Mouse (Mus musculus) bone marrow macrophage, adult 2 months (primary cell): ENCODE results near the gene Gbx1.

Experiments
- CTCF ChIP-seq: IDR thresholded peaks from 2 replicates; pipeline ENCODE4 v1.5.1; 2012; ENCODE audit warnings: low read depth, mild to moderate bottlenecking, low read length, moderate library complexity
- POLR2A ChIP-seq: IDR thresholded peaks from 2 replicates; pipeline ENCODE4 v1.6.1; 2012; ENCODE audit warnings: mild to moderate bottlenecking, low read depth, low read length, borderline replicate concordance

- TF ChIP-seq CTCF (no peak), POLR2A (no peak)
Measured at GRCm38 (mm10) chr5:24455076-24455475, 71.9 kb downstream of the Gbx1 start.
